9 mouse cellular contexts compared by ENCODE assay signal in genomic region chr5:112876846-112877390, GRCm38 (mm10). TPM values are rescaled to one million over a fixed set of nuclear protein-coding genes. Genes with fewer than 3 reads are reported as not detected.
DNase-seq lines count a peak whose midpoint lies in the region; ATAC-seq and TF ChIP-seq lines count a peak whose summit lies in the region.
"Had no signal": no experiment of that assay in that cellular context is flagged by ENCODE, and none has a peak within 500 bp of the region (broad histone marks: within the 10 kb centered on the region; RNA-seq: fewer than 3 reads in every experiment).

No protein-coding gene starts in this region.

- WGBS in forebrain, embryonic 10.5 days: 47% methylated on average over 4 of the region's 4 CpGs
- 45% methylated on average over 4 of the region's 4 CpGs for WGBS in forebrain, embryonic 11.5 days
- 43% methylated on average over 4 of the region's 4 CpGs for WGBS in midbrain, embryonic 10.5 days
- WGBS in midbrain, embryonic 13.5 days: 33% methylated on average over 4 of the region's 4 CpGs
- 45% methylated on average over 4 of the region's 4 CpGs for WGBS in hindbrain, embryonic 14.5 days
- whole genome bisulfite sequencing in lung, adult 2 months: 22% methylated on average over 4 of the region's 4 CpGs

- H3K9ac ChIP-seq in forebrain, embryonic 11.5 days (ENCODE audit: low read length): no peak overlapping the region
- no peak overlapping the region for H3K9ac ChIP-seq in midbrain, embryonic 13.5 days (replicated peaks)
- H3K9ac ChIP-seq in hindbrain, embryonic 14.5 days: no peak overlapping the region

- TF ChIP-seq POLR2A in lung, adult 2 months (IDR thresholded peaks at IDR 0.05; ENCODE audit: borderline replicate concordance, extremely low read depth, low read depth, low read length): no peak

- no peaks in the 10 kb centered on the region for H3K36me3 ChIP-seq in forebrain, embryonic 10.5 days (replicated peaks)
- no peaks in the 10 kb centered on the region for H3K36me3 ChIP-seq in forebrain, embryonic 11.5 days (ENCODE audit: control insufficient read depth, insufficient read depth, low read length)
- no peaks in the 10 kb centered on the region for H3K36me3 ChIP-seq in midbrain, embryonic 10.5 days
- H3K36me3 ChIP-seq in midbrain, embryonic 13.5 days: no peaks in the 10 kb centered on the region
- H3K36me3 ChIP-seq in hindbrain, embryonic 14.5 days (replicated peaks; ENCODE audit: control insufficient read depth, insufficient read depth): no peaks in the 10 kb centered on the region

- H3K4me2 ChIP-seq in forebrain, embryonic 11.5 days (ENCODE audit: low read depth, low read length, severe bottlenecking): no peak overlapping the region
- H3K4me2 ChIP-seq in midbrain, embryonic 13.5 days (replicated peaks): no peak overlapping the region
- H3K4me2 ChIP-seq in hindbrain, embryonic 14.5 days (replicated peaks): no peak overlapping the region

- H3K27ac ChIP-seq in forebrain, embryonic 10.5 days: no peak overlapping the region
- H3K27ac ChIP-seq in forebrain, embryonic 11.5 days (ENCODE audit: low read depth, low read length): no peak overlapping the region
- no peak overlapping the region for H3K27ac ChIP-seq in midbrain, embryonic 10.5 days (replicated peaks)
- no peak overlapping the region for H3K27ac ChIP-seq in midbrain, embryonic 13.5 days
- H3K27ac ChIP-seq in hindbrain, embryonic 14.5 days: no peak overlapping the region
- H3K27ac ChIP-seq: macrophage had no signal

- peaks cover 9% of the 10 kb centered on the region for H3K27me3 ChIP-seq in forebrain, embryonic 10.5 days (ENCODE audit: poor library complexity, severe bottlenecking)
- H3K27me3 ChIP-seq in forebrain, embryonic 11.5 days (ENCODE audit: control insufficient read depth, insufficient read depth, low read length): no peaks in the 10 kb centered on the region
- peaks cover 29% of the 10 kb centered on the region for H3K27me3 ChIP-seq in midbrain, embryonic 10.5 days (ENCODE audit: low read depth, poor library complexity, severe bottlenecking)
- peaks cover 3% of the 10 kb centered on the region for H3K27me3 ChIP-seq in midbrain, embryonic 13.5 days
- no peaks in the 10 kb centered on the region for H3K27me3 ChIP-seq in hindbrain, embryonic 14.5 days (ENCODE audit: control insufficient read depth, insufficient read depth, low read length)

- DNase-seq in forebrain, embryonic 10.5 days (ENCODE audit: extremely low spot score, low spot score): peak; percentile 34
- no peak for DNase-seq in forebrain, embryonic 11.5 days (ENCODE audit: low spot score)
- peak; percentile 41 for DNase-seq in midbrain, embryonic 10.5 days (ENCODE audit: low spot score)
- DNase-seq in cerebellum, adult 18-20 months: peak; percentile 70 to 71
- peak; percentile 74 for DNase-seq in hindbrain, embryonic 14.5 days (ENCODE audit: low spot score)
- peak; percentile 29 for DNase-seq in lung, adult 2 months
- peak; percentile 38 for DNase-seq in thymus, postnatal 14 days

- H3K9me3 ChIP-seq in forebrain, embryonic 10.5 days: no peaks in the 10 kb centered on the region
- no peaks in the 10 kb centered on the region for H3K9me3 ChIP-seq in forebrain, embryonic 11.5 days (ENCODE audit: control insufficient read depth, low read length)
- no peaks in the 10 kb centered on the region for H3K9me3 ChIP-seq in midbrain, embryonic 10.5 days (replicated peaks)
- no peaks in the 10 kb centered on the region for H3K9me3 ChIP-seq in midbrain, embryonic 13.5 days
- no peaks in the 10 kb centered on the region for H3K9me3 ChIP-seq in hindbrain, embryonic 14.5 days (ENCODE audit: control insufficient read depth, low read length)

- H3K4me3 ChIP-seq in forebrain, embryonic 10.5 days: no peak overlapping the region
- H3K4me3 ChIP-seq in forebrain, embryonic 11.5 days (ENCODE audit: low read depth, low read length): no peak overlapping the region
- H3K4me3 ChIP-seq in midbrain, embryonic 10.5 days: no peak overlapping the region
- H3K4me3 ChIP-seq in midbrain, embryonic 13.5 days (replicated peaks): no peak overlapping the region
- no peak overlapping the region for H3K4me3 ChIP-seq in hindbrain, embryonic 14.5 days (replicated peaks; ENCODE audit: low read length)
- H3K4me3 ChIP-seq in lung, adult 2 months (replicated peaks; ENCODE audit: extremely low read depth, low read depth, low read length): no peak overlapping the region

- peaks cover 15% of the 10 kb centered on the region for H3K4me1 ChIP-seq in forebrain, embryonic 10.5 days
- H3K4me1 ChIP-seq in forebrain, embryonic 11.5 days (replicated peaks; ENCODE audit: control insufficient read depth, insufficient read depth, low read length): no peaks in the 10 kb centered on the region; the same call in 1 of the 2 replicates
- peaks cover 14% of the 10 kb centered on the region for H3K4me1 ChIP-seq in midbrain, embryonic 10.5 days
- H3K4me1 ChIP-seq in midbrain, embryonic 13.5 days (replicated peaks): no peaks in the 10 kb centered on the region
- H3K4me1 ChIP-seq in hindbrain, embryonic 14.5 days (replicated peaks; ENCODE audit: control insufficient read depth, insufficient read depth, low read length): no peaks in the 10 kb centered on the region
- no peaks in the 10 kb centered on the region for H3K4me1 ChIP-seq in lung, adult 2 months (ENCODE audit: control insufficient read depth, insufficient read depth, low read length)

- ATAC-seq in forebrain, embryonic 11.5 days (replicated peaks; ENCODE audit: low FRiP score): no peak
- no peak for ATAC-seq in midbrain, embryonic 13.5 days
- ATAC-seq in hindbrain, embryonic 14.5 days (ENCODE audit: low FRiP score): no peak

- TF ChIP-seq CTCF in lung, adult 2 months (IDR thresholded peaks at IDR 0.05; ENCODE audit: insufficient read depth, low read length): peak; percentile 69

RNA-seq across cellular contexts. Expression of gene Myo18b, which starts 19.2 kb away (rescaled TPM):
- polyA plus RNA-seq in forebrain, embryonic 10.5 days (2016; fragmentation: Nextera tagmentation; extraction: Ambion mirVana): 0.10 and 0.27 TPM in 2 replicates
- polyA plus RNA-seq in forebrain, embryonic 11.5 days (2014; fragmentation: Nextera tagmentation; extraction: Ambion mirVana): 0.28 and 0.36 TPM in 2 replicates
- polyA plus RNA-seq in midbrain, embryonic 10.5 days (2016; fragmentation: Nextera tagmentation; extraction: Ambion mirVana): 0.63 and 1.2 TPM in 2 replicates
- polyA plus RNA-seq in midbrain, embryonic 13.5 days (2015; fragmentation: Nextera tagmentation; extraction: Ambion mirVana): 2.1 and 2.3 TPM in 2 replicates
- 1.1 and 1.4 TPM in 2 replicates for polyA plus RNA-seq in hindbrain, embryonic 14.5 days (2014; fragmentation: Nextera tagmentation; extraction: Ambion mirVana)
- polyA plus RNA-seq in lung, adult 2 months (2012; rRNA removed): 1.9 and 5.5 TPM in 2 replicates
